Mouse (Mus musculus): ENCODE data around the gene Syt9. TPM values are rescaled to one million over a fixed set of nuclear protein-coding genes. Genes with fewer than 3 reads are reported as not detected.

The Syt9 gene
- total RNA-seq, 2 experiments from 2014 or later: 9.0 to 9.8 TPM

Other genes with a start within 250 kb of the Syt9 start
- gene Olfr715, start 239.6 kb upstream of the Syt9 start, total RNA-seq (2021): not detected
- not detected for gene Olfr716, start 232.4 kb upstream of the Syt9 start, total RNA-seq (2021)
- gene Nlrp14, start 203.7 kb upstream of the Syt9 start, total RNA-seq (2021): not detected
- gene Rbmxl2, start 161.3 kb upstream of the Syt9 start, total RNA-seq (2021): not detected
- 1 to 10 TPM; 7.9 to 9.4 TPM for gene Olfml1, start 196.7 kb downstream of the Syt9 start, total RNA-seq (2021)
- 1 to 10 TPM; 3.5 to 4.5 TPM for gene Ppfibp2, start 224.5 kb downstream of the Syt9 start, total RNA-seq (2021)